ENCODE assay signal across 9 mouse cellular contexts in the genomic region with DNA sequence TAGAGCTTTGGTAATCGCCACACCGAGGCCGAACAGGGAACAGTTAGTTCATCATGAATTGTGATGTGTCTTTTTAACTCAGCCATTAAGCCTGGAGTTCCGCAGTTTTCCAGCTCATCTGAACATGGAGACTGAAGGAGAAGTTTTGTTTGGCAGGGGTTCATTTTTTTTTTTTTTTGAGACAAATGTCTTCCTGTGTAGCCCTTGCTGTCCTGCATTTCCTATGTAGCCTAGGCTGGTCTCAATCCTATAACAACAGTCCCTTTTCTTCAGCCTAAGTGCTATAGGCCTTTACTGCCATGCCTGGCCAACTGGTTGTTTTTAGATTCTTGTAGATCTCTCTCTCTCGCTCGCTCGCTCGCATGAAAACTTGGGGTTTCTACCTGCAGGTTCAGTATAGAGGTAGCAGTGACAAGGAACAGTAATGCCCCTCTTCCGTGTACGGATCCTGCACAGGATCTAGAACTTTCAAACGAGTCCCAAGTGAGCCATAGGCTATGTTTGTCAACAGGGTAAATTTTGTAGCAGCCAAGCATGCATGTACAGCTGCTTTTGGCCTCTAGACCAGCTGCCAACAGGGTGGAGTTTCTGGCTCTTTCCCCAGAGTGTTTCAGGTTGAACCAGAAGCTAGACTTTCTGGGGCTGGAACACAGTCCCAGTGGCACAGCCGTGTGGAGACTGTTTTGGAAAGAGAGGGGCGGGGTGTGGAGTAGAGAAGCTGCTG.
DNase-seq lines count a peak whose midpoint lies in the region; ATAC-seq and TF ChIP-seq lines count a peak whose summit lies in the region.
"Had no signal": no experiment of that assay in that cellular context is flagged by ENCODE, and none has a peak within 500 bp of the region (broad histone marks: within the 10 kb centered on the region; RNA-seq: fewer than 3 reads in every experiment).

No protein-coding gene starts in this region.

- H3K9me3 ChIP-seq in lung, embryonic 14.5 days (ENCODE audit: low read depth, low read length) = no peaks in the 10 kb centered on the region
- H3K9me3 ChIP-seq in liver, embryonic 12.5 days (replicated peaks) = no peaks in the 10 kb centered on the region
- no peaks in the 10 kb centered on the region for H3K9me3 ChIP-seq in forebrain, embryonic 15.5 days

- peak; percentile 41; the same call in 1 of the 2 replicates for ATAC-seq in lung, embryonic 14.5 days (ENCODE audit: insufficient read depth)
- ATAC-seq in liver, embryonic 12.5 days = no peak
- no peak for ATAC-seq in forebrain, embryonic 15.5 days (replicated peaks)
- ATAC-seq: inflammation-experienced regulatory T-cells, adult 6 months had no signal

- no peak overlapping the region for H3K4me2 ChIP-seq in lung, embryonic 14.5 days
- no peak overlapping the region for H3K4me2 ChIP-seq in liver, embryonic 12.5 days
- no peak overlapping the region for H3K4me2 ChIP-seq in forebrain, embryonic 15.5 days (replicated peaks)

- H3K27ac ChIP-seq in lung, embryonic 14.5 days (ENCODE audit: low read depth) = peak overlapping the region; percentile 10; the same call in 1 of the 2 replicates
- no peak overlapping the region for H3K27ac ChIP-seq in liver, embryonic 12.5 days
- no peak overlapping the region for H3K27ac ChIP-seq in forebrain, embryonic 15.5 days (replicated peaks)

- no peak for TF ChIP-seq CTCF in lung, embryonic 14.5 days (IDR thresholded peaks at IDR 0.05; ENCODE audit: low read depth)

- H3K36me3 ChIP-seq in lung, embryonic 14.5 days (ENCODE audit: insufficient read depth) = peaks cover 7% of the 10 kb centered on the region
- peaks cover 4% of the 10 kb centered on the region; the same call in 1 of the 2 replicates for H3K36me3 ChIP-seq in liver, embryonic 12.5 days
- H3K36me3 ChIP-seq in forebrain, embryonic 15.5 days = no peaks in the 10 kb centered on the region

- WGBS in lung, embryonic 14.5 days = 63% methylated on average over 13 of the region's 13 CpGs
- WGBS in liver, embryonic 12.5 days (ENCODE audit: insufficient replicate concordance) = 72% methylated on average over 13 of the region's 13 CpGs
- 90% methylated on average over 13 of the region's 13 CpGs for WGBS in forebrain, embryonic 15.5 days

- H3K4me3 ChIP-seq in lung, embryonic 14.5 days (ENCODE audit: low read depth, low read length) = no peak overlapping the region
- no peak overlapping the region for H3K4me3 ChIP-seq in liver, embryonic 12.5 days
- no peak overlapping the region for H3K4me3 ChIP-seq in forebrain, embryonic 15.5 days

- peak; percentile 97 for DNase-seq in adipocyte (ENCODE audit: low spot score)
- DNase-seq in gastrocnemius, adult 18-20 months (ENCODE audit: low spot score) = peak; percentile 76
- DNase-seq in heart, postnatal 4 days = peak; percentile 73
- DNase-seq in lung, embryonic 14.5 days = peak; percentile 67
- DNase-seq in layer of hippocampus, postnatal 14 days (ENCODE audit: low spot score in 2 of 2) = no peak
- DNase-seq in T-cell, adult 2 months (ENCODE audit: low spot score) = no peak

- peaks cover 24% of the 10 kb centered on the region for H3K4me1 ChIP-seq in lung, embryonic 14.5 days (ENCODE audit: insufficient read depth)
- H3K4me1 ChIP-seq in liver, embryonic 12.5 days = peaks cover 9% of the 10 kb centered on the region; the same call in 1 of the 2 replicates
- peaks cover 26% of the 10 kb centered on the region for H3K4me1 ChIP-seq in forebrain, embryonic 15.5 days

- no peaks in the 10 kb centered on the region for H3K27me3 ChIP-seq in lung, embryonic 14.5 days (ENCODE audit: insufficient read depth, low read length)
- H3K27me3 ChIP-seq in liver, embryonic 12.5 days (replicated peaks) = no peaks in the 10 kb centered on the region
- no peaks in the 10 kb centered on the region for H3K27me3 ChIP-seq in forebrain, embryonic 15.5 days

- no peak overlapping the region for H3K9ac ChIP-seq in lung, embryonic 14.5 days
- H3K9ac ChIP-seq in liver, embryonic 12.5 days = no peak overlapping the region
- H3K9ac ChIP-seq in forebrain, embryonic 15.5 days (replicated peaks) = no peak overlapping the region

Comparison
In these comparisons a context has a peak if more than half of its experiments do, and no peak if none do; other contexts are left out.
1. DNase-seq: peak in adipocyte (single experiment), gastrocnemius, adult 18-20 months (single experiment), heart, postnatal 4 days (single experiment) and lung, embryonic 14.5 days (single experiment); none in layer of hippocampus, postnatal 14 days (0 of 2) and T-cell, adult 2 months (single experiment).